Mouse (Mus musculus): ENCODE data around the gene Cacna1e.

Gene Cacna1e

GRCm38 (mm10) chr1:154784862-154785261 lies 99.4 kb downstream of the Cacna1e start:
- DNase-seq (ENCODE audit: low spot score) = no peak

- no peak for DNase-seq (ENCODE audit: low spot score)
These were observed 100.8 kb downstream of the Cacna1e start for GRCm38 (mm10) chr1:154783521-154783920.

GRCm38 (mm10) chr1:154779908-154780514 lies 104.3 kb downstream of the Cacna1e start:
- no peak for DNase-seq (ENCODE audit: low spot score)

GRCm38 (mm10) chr1:154776344-154776743 lies 108.0 kb downstream of the Cacna1e start:
- DNase-seq (ENCODE audit: low spot score) = no peak

GRCm38 (mm10) chr1:154774468-154774867 lies 109.8 kb downstream of the Cacna1e start:
- DNase-seq (ENCODE audit: low spot score) = no peak

- no peak for DNase-seq (ENCODE audit: low spot score)
These were observed 113.2 kb downstream of the Cacna1e start for GRCm38 (mm10) chr1:154771111-154771510.

GRCm38 (mm10) chr1:154770542-154770941 lies 113.8 kb downstream of the Cacna1e start:
- DNase-seq (ENCODE audit: low spot score) = no peak

GRCm38 (mm10) chr1:154763132-154763531 lies 121.2 kb downstream of the Cacna1e start:
- DNase-seq (ENCODE audit: low spot score) = no peak

GRCm38 (mm10) chr1:154752081-154752480 lies 132.2 kb downstream of the Cacna1e start:
- no peak for DNase-seq (ENCODE audit: low spot score)

- DNase-seq (ENCODE audit: low spot score) = no peak
These were observed 135.8 kb downstream of the Cacna1e start for GRCm38 (mm10) chr1:154748531-154748930.

GRCm38 (mm10) chr1:154745241-154745640 lies 139.1 kb downstream of the Cacna1e start:
- DNase-seq (ENCODE audit: low spot score) = no peak

- DNase-seq (ENCODE audit: low spot score) = no peak
These were observed 153.8 kb downstream of the Cacna1e start for GRCm38 (mm10) chr1:154730411-154730961.

- DNase-seq (ENCODE audit: low spot score) = peak; percentile 79
These were observed 154.9 kb downstream of the Cacna1e start for GRCm38 (mm10) chr1:154729269-154729980.

- no peak for DNase-seq (ENCODE audit: low spot score)
These were observed 155.6 kb downstream of the Cacna1e start for GRCm38 (mm10) chr1:154728682-154729081.

GRCm38 (mm10) chr1:154727696-154728095 lies 156.6 kb downstream of the Cacna1e start:
- DNase-seq (ENCODE audit: low spot score) = no peak

- no peak for DNase-seq (ENCODE audit: low spot score)
These were observed 157.7 kb downstream of the Cacna1e start for GRCm38 (mm10) chr1:154726361-154727161.

- DNase-seq (ENCODE audit: low spot score) = no peak
These were observed 158.7 kb downstream of the Cacna1e start for GRCm38 (mm10) chr1:154725356-154726320.

GRCm38 (mm10) chr1:154723537-154724286 lies 160.6 kb downstream of the Cacna1e start:
- DNase-seq (ENCODE audit: low spot score) = no peak

- DNase-seq (ENCODE audit: low spot score) = no peak
These were observed 161.2 kb downstream of the Cacna1e start for GRCm38 (mm10) chr1:154723078-154723477.

GRCm38 (mm10) chr1:154715596-154715995 lies 168.7 kb downstream of the Cacna1e start:
- no peak for DNase-seq (ENCODE audit: low spot score)

- DNase-seq (ENCODE audit: low spot score) = no peak
These were observed 171.6 kb downstream of the Cacna1e start for GRCm38 (mm10) chr1:154712747-154713146.

Measured in left cerebral cortex, adult 11 months (tissue).